Mouse (Mus musculus) left cerebral cortex, adult 9 months (tissue): Measurements from ENCODE around the gene Nosip.
A peak's percentile ranks its signal among the peaks of the same experiment; 100 is the strongest.

ENCODE experiments used
- DNase-seq, 2 experiments: peaks; one replicate each; pipeline ENCODE4 v3.0.0; 2022; ENCODE audit warnings: low spot score in 2 of 2

Nosip gene

GRCm38 (mm10) chr7:45035631-45036030 lies 26.6 kb upstream of the Nosip start:
- DNase-seq, result no peak

GRCm38 (mm10) chr7:45036702-45037101 lies 25.5 kb upstream of the Nosip start:
- no peak for DNase-seq

DNA sequence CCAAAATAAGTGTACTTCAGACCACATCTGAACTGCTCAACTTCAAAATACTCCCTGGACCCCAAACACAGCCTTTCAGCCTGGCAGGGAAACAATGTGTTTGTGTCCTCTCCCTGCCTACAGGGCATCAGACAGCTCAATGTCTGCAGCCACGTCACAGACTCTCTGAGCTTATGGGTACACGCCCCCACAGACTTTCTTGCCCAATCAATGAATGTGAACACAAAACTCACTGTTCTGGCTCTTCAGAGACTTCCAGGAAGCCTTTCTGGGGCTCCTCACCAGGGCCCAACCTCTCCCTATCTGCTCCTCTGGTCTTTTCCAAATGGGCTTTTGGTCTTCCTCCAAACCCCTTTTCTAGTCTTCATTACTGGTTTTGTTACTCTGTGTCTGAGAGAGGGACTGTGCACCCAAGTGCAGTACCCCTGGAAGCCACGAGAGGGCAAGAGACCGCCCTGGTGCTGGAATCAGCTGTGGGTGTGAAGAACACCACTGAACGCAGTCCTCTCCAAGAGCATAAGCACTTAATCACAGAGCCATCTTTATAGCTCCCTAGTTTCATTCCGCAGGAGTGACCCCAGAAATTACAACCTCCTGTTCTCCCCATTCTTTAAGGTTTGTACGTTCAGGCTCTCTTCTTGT lies 24.4 kb upstream of the Nosip start:
- no peak for DNase-seq

DNA sequence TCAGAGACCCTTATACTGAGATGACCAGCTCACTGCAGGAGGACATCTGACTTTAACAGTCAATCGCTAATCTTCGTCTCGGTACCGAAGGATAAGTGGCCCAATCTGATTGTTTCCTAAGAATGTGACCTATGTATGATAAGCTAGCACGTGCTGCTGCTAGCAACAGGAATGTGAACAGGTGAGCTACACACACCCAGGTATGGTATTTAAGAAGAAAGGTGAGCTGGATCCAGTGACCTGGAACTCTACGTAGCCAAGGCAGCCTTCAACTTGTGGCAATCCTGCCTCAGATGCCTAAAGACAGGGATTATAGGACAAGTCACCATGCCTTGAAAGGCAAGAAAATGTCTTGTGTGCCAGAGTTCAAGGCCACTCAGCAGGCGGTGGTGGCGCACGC lies 23.8 kb upstream of the Nosip start:
- no peak for DNase-seq

GRCm38 (mm10) chr7:45040851-45041250 lies 21.4 kb upstream of the Nosip start:
- no peak for DNase-seq

GRCm38 (mm10) chr7:45043307-45043706 lies 18.9 kb upstream of the Nosip start:
- DNase-seq, result no peak

DNA sequence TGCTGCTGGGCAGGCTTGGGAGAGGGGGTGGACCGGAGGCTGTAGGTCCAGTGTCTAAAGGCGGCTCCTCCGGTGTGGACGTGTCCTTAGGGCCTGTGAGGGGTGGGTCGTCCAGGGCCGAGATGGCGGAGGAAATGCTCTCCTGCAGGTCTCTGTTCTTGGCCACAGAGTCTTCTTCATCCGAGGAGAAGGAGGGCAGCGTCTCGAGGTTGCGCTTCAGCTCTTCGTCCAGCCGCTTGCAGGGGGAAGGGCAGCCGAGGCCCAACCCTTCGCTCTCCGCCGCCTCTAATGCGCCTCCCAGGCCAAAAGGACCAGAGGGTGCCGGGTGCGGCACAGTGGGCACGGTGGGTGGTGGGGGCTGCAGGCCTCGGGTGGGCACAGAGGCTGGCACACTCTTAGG lies 16.5 kb upstream of the Nosip start:
- no peak for DNase-seq

DNA sequence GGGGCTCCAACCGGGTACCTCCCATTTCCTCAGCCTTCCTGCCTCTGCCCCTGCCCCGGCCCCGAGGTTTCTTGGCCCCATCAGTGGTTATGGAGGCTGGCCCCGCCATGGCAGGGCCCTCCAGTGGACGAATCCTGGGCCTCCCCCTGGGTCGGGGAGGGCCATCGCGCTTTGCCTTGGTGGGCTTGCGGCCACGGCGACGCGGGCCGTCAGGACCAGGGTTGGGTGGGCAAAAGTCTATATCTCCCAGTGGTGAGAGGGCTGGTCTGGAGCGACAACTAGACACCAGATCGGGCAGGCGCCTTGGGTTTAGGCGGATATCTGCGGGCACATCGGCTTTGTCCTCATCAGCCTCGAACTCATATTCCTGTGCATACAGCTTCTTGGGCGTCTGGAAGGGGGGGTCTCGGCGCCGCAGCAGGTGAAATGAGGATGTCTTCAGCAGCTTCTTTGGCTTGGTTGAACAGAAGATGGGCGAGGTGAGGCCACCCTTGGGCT lies 15.3 kb upstream of the Nosip start:
- no peak for DNase-seq

- no peak for DNase-seq
Observed at GRCm38 (mm10) chr7:45047491-45047890, 14.7 kb upstream of the Nosip start.

- no peak for DNase-seq
Observed at GRCm38 (mm10) chr7:45048001-45048890, 14.0 kb upstream of the Nosip start.

- DNase-seq, result no peak
Observed at GRCm38 (mm10) chr7:45048923-45049657, 13.1 kb upstream of the Nosip start.

DNA sequence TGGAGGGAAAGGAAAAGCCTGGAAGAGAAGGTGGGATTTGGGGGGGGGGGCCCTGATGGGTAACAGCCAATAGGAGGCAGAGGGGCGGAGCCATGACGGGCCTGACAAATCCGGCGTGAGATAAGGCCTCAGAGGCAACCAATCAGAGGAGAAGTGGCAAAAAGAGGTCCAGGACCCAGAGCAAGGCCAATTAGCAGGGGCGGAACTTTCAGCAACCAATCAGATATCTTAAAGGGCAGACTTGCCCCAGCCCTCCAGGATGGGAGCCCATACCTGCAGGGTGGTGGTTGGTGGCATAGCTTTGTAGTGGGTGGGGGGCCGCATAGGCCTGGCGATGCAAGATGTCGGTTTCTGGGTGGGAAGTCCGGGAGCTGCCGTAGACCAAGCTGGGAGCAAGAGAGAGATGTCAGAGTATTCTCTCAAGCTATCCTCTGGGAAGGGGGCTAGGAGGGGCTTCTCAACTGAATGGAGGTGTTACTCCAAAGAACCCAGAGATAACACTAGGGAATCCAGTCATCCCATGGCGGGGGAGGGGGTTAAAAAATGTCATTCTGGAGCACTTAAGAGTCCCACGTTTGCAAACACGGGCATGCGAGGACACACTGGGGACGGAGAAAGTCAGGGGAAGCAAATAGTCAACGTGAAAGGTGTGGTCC lies 11.2 kb upstream of the Nosip start:
- DNase-seq, result peak; percentile 69 to 77

DNA sequence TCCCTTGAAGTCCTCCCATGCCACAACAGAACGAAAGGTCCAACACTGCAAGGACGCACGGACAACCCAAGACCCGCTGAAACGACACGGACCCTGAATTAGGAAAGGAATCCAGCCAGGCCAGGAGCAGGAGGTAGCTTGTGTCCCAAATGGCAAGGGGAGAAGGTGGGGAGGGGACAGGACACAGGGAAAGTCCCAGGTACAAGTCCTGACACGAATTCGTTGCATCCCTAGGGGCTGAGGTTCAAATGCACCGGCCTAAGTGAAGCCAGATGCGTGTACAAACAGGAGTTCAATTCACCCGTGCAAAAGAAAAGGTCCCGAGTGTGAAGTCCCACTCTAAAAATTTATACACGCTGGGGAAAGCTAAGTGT lies 10.6 kb upstream of the Nosip start:
- DNase-seq, result no peak

GRCm38 (mm10) chr7:45052181-45052861 lies 9.9 kb upstream of the Nosip start:
- peak in 1 of 2 experiments; percentile 47 for DNase-seq

GRCm38 (mm10) chr7:45052862-45053116 lies 9.4 kb upstream of the Nosip start, which contains the start of gene Prr12:
TSS of gene Prr12 (minus strand) at chr7:45052881.
- no peak for DNase-seq

DNA sequence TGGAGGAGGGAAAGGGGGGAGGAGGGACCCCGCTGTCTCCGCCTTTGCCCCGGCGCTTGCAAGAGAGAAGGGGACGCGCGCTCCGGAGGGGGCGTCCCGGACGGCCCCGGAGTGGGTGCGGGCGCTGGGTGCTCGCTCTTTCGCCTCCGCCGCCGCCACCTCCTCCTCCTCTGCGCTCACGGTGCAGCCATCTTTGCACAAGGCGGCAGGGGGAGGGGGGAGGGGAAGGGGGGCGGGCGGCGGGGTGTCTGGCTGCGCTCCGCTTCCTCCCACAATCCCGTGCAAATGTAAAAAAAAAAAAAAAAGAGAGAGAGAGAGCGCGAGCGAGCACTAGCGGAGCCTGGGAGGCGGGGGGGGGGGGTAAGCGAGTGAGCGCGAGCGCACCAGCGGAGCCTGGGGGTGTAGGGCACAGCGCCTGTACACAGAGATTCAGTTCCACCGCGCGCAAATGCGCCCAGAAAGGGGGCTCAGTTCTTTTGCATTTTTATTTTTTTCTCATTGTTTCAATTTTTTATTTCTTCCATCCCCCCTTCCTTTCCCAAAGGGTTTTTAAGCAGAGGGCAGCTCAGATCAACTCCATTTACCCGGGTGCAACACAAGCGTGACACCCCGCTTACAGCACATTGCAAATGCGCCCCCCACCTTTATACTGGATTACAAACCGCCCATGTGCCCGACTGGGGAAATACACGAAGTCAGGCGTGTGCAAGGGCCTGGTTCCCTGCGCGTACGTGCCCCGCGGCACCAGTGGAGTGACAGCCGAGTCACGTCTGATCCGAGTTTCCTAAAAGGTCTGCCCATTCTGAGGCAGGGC lies 8.9 kb upstream of the Nosip start:
- DNase-seq, result peak in 1 of 2 experiments; percentile 69

DNA sequence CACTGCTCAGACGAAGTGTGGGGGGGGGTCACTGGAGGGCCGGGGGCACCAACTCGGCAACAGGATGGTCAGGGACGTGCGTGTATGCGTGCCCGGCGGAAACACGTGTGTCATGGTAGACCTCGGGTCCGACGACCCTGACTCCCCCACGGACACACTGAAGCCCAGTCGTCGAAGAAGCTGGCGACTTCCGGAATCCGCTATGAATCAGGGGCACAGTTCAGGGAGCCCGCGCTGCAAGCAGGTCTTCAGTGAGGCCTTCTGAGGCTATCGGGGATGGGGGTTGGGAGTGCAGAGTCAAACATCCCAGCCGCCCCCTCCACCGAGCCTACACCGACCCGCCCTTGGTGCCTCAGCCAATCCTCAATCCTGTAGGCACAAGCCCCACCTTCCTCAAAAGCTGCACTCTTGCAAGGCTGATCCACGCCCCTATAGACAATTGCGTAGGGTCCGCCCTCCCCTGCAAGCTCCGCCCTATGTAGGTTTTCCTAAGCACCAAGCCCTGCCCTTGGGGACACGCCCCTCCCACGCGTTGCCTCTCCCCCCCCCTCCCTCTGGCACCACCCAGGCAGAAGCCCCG lies 8.2 kb upstream of the Nosip start:
- DNase-seq, result peak; percentile 95 to 96

DNA sequence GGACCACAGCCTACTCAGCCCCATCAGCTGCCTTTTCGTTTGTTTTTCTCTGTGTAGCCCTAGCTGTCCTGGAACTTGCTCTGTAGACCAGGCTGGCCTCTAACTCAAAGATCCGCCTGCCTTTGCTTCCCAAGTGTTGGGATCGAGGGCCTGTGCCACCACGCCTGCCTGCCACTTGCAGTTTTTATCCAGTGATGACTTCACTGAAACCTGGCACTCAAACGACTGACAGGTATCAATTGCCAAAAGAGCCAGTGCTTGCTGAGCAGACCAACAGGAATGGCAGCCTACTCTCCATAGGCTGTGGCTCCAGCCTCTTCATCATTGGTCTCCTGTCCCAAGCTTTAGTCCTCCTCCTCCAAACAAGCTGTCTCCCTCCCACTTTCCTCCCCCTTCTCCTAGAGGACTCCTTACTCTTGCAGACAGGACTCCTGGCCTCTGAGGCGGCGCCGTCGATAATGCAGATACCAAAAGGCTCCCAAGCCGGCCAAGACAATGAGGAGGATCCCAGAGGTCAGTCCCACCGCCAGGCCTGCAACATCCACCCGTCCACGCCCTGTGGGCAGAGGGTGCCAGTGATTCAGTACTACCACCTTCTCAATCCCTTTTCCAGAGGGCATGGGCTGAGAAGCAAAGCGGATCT lies 5.8 kb upstream of the Nosip start:
- DNase-seq, result no peak

DNA sequence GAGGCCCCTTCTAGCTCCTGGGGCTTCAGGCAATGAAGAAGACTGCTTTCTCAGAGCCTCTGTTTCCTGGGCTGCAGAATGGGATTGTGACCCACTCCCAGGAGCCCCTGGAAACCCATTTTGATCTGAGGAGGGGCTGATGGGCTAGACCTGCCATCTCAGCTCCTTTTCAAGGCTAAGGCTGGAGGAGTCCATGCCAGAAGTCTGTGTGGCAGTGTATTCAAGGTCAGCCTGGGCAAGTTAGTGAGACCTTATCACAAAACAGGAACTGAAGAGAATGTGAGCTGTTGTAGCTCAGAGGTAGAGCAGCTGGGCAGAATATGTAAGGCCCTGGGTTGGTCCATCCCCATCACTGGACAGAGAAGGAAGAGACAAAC lies 5.3 kb upstream of the Nosip start:
- no peak for DNase-seq
